Mouse (Mus musculus) cerebellum, postnatal 14 days (tissue): Measurements from ENCODE around the gene Ddx11.
"Not testable (repeated sequence)": the region's sequence is repeated elsewhere in the genome, so short reads cannot be mapped to it uniquely, and the experiment has no call there.

ENCODE experiments used
- DNase-seq, 2 experiments: peaks; one replicate each; pipeline ENCODE4 v3.0.0; 2021; ENCODE audit warnings: mixed read lengths in 2 of 2

The Ddx11 gene

GRCm38 (mm10) chr17:66118991-66119390, 4.3 kb upstream of the Ddx11 start:
- peak; percentile 48 to 59 for DNase-seq

- DNase-seq = peak in 1 of 2 experiments; percentile 55
These were observed 2.6 kb upstream of the Ddx11 start for GRCm38 (mm10) chr17:66120701-66121100.

- no peak for DNase-seq
These were observed 693 bp downstream of the Ddx11 start for GRCm38 (mm10) chr17:66123816-66124610.

DNA sequence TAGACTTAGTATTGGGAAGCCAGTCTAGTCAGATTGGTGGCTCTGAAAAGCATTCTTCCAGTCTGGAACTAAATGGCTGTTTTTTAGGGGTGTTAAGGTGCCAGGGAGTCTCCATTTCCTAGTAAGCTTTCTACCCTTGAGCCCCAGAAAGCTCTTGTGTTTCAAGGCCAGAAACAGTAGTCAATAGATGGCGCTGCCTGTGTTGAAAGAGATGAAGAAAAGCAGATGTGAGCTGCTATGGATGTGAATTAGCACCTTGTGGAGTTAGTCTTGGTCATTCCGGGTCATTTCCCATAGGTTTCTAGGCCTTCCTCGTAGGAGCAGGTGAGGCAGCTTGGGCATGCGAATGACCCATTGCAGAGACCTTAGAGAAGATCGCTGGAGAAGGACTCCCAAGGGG, 1.9 kb downstream of the Ddx11 start:
- DNase-seq = no peak

DNA sequence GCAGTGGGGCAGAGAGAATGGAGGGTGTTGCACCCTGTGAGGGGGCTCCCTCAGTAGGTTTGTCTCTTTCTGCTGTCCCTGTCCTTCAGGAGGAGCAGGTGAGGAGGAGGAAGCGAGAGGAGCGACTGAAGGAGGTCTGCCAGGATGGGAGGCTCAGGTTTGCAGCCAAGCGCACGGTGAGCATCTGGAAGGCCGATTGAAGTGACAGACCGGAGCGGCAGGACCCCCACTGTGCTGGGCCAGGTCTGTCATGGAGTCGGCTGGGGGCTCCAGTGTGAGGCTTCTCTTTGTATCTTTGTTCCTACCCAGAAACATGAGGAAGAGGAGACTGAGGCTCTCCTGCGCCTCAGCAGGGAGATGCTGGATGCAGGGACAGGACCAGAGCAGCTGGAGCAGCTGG, 7.1 kb downstream of the Ddx11 start:
- DNase-seq = peak; percentile 52 to 57

DNA sequence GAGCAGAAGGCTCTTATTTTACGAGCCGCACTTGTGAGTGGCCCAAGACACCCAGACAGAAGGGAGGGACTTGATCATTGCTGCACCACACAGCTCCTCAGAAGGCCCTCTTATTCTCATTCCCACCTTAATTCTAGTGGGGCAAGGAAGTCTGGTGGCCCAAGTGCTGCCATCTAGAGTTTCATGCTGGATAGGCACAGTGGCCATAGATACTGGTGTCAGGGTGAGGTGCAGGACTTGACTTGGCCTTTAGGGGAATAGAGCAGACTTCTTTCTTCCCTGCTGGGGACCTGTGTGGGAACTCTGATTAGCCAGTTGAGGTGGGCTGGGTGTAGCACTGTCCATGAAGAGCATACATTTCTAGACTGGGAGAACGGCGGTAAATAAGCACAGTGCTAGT, 7.9 kb downstream of the Ddx11 start:
- no peak for DNase-seq

DNA sequence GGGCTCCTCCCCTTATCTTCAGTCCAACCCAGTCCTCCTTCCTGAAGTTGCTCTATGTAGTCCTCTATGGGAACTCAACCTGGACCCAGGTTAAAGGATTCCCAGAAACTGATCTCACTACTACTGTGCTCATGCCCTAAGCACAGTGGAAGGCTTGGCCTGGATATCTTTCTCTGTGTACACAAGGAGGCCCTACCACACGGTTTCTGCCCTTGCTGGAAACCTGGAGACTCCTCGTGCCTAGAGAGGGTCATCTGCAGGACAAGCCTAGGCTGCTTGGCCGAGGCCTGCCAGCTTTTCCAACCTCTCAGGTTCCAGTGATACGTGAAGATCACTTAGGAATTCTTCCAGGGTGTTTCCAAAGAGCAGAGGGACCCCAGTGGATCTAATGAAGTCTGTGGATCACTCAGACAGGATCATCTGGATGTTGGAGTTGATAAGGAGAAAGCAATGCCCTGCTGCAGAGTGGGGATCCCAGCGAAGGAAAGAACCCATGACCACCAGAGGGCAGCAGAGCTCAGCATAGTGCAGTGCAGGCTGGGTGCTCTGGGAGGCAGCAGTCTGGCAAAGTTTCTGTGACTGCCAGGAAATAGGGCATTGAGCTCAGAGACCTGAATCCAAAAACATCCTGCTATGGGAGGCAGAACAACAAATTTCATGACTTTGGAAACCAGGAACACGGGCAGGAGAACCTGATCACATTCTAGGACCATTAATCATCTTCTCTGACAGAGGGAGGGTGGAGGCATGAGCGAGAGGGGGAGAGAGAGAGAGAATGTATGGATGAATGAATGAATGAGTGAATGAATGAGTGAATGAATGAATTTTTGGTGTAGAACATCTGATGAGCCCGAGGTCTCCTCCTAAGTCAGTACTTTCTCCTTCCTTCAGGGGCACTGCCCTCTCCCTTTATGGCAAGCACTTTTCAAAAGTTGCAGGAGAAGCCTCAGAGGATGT, 29.7 kb downstream of the Ddx11 start:
- not testable (repeated sequence) for DNase-seq

- DNase-seq = not testable (repeated sequence)
These were observed 30.6 kb downstream of the Ddx11 start for GRCm38 (mm10) chr17:66153735-66154423.

- DNase-seq = no peak
These were observed 31.6 kb downstream of the Ddx11 start for GRCm38 (mm10) chr17:66154876-66155275.

DNA sequence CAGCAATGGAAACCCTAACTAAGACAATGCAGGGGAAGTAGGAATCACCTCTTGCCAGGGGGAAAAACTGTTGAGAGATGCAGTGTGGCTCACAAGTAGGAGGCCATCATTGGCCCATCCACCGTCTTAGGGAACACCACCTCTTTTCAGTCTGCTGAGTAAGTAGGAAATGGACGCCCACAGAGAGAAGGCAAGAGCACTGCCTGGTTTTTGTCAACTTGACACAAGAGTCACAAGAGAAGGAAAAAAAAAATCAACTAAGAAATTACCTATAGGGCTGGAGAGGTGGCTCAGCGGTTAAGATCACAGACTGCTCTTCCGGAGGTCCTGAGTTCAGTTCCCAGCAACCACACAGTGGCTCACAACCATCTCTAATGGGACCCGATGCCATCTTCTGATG, 35.0 kb downstream of the Ddx11 start:
- DNase-seq = no peak

- not testable (repeated sequence) for DNase-seq
These were observed 43.8 kb downstream of the Ddx11 start for GRCm38 (mm10) chr17:66167141-66167540.

DNA sequence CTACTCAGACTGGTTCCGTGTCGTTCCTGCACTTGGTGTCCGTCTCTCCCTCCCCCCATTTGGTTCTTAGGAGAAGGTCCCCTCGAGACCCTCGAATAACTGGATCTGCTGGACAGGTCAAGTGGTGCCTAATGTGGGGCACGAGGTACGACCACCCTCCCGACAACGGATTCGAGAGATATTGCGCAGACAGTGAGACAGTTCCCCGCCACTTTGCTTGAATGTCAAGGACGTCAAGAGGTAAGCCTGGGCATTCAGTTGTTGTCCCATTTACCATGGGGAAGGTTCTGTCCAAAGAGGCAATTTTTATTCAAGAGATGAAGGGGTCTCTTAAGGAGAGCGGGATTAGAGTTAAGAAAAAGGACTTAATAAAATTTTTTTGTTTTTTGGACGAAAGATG, 47.7 kb downstream of the Ddx11 start:
- DNase-seq = not testable (repeated sequence)

DNA sequence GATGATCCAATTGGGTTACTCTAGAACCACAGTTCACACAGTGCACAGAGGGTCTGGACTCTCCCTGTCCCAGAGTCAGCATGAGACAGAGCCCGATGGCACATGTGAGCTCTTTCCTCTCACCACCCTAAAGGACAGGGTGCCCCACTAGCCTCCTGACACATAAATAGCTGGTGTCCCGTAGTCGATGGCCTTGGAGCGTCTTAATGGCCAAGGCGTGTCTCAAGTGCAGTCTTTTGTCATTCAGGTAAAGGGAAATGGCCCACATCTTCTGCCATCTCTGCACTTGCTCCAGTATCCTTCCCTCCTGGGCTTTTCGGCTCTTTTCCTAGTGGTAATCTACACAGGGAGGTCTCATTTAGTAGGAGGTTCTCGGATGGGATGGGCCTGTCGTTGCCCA, 67.3 kb downstream of the Ddx11 start:
- no peak for DNase-seq

- peak in 1 of 2 experiments; percentile 37 for DNase-seq
These were observed 73.7 kb downstream of the Ddx11 start for GRCm38 (mm10) chr17:66197041-66197440.
